Mouse (Mus musculus) hematopoietic stem cell, adult 5-6 weeks (primary cell): ENCODE measurements around the gene Atp5k. TPM values are rescaled to one million over a fixed set of nuclear protein-coding genes. Genes with fewer than 3 reads are reported as not detected.

Source experiments
- ATAC-seq, 2 experiments: fragments of 125-278 bp in 1 of 2; replicated peaks in 1 of 2; 2 replicates each; pipeline ENCODE4 v1.8.0; 2016 to 2017; ENCODE audit warnings: inconsistent platforms in 2 of 2, mild to moderate bottlenecking in 2 of 2, moderate number of reproducible peaks in 2 of 2, low read depth in 1 of 2, moderate TSS enrichment in 1 of 2; ENCODE audit not compliant: low FRiP score in 2 of 2, poor library complexity in 2 of 2, severe bottlenecking in 2 of 2, insufficient read depth in 1 of 2, low TSS enrichment in 1 of 2
- total RNA-seq: library from RNA; stranded (forward); fragments of 172-1452, 232-1000 nt; gene quantifications from 2 replicates; pipeline ENCODE4 v1.2.3, GENCODE M21; 2017

Gene Atp5k
- total RNA-seq, 1 experiment from 2014 or later = 109 TPM

DNA sequence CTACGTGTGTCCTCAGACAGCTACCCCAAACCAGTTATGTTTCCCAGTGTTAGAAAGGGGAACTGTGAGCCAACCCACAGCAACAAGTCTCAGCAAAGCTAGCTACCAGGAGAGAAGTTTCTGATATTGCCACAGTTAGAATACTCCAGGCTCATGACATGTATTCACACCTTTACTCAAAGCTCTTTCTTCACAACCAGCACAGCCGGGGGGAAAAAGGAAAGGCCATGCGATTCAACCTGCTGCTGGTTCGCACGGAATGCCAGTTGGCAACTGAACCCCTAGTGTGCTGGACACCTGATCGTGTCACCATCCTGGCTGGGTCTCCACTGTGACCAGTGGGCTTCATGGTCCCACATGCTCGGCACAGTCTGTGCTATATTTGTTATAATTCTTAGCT is 13.6 kb upstream of the Atp5k start:
- ATAC-seq = 0 out of 4 replicates have a peak, but pooled peaks of 1 of the 2 experiments have one; percentile 19

DNA sequence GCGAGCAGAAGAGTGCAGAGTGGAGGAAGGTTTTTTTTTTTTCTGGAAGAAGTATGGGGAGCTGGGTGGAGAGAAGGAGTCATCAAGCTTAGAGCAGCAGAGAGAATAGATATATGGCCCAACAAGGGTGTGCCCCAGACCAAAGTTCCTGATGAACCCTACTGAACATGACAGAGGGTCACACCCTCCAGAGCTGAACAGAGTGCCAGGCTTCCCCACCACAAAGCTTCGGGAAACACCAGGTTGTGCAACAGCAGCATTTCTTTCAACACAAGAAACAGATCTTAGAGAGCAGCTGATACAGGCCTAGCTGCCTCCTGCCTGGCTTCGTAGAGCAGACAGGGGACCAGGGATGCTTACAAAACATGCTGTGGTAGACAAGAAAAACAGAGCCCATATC is 12.7 kb upstream of the Atp5k start:
- peak in 1 of 2 experiments; percentile 18; a peak in 1 of 4 replicates for ATAC-seq

DNA sequence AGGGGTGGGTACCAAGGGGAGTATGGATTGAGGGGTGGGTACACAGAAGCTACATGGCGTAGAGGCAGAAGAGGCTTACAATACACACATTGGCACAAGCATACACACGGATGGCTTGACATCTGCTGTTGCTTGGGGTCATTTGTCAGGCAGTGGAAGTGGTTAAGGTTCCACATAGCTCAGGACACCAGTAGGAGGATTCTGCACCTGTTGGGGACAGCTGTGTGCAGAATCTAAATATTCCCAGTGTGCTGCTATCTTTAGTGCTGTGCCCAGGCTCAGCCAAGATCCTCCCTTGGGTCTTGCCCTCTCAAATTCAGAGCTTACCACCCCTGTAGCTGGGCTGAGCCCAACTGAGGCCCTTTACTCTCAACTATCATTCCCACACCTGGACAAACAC is 1.9 kb upstream of the Atp5k start:
- no peak for ATAC-seq

DNA sequence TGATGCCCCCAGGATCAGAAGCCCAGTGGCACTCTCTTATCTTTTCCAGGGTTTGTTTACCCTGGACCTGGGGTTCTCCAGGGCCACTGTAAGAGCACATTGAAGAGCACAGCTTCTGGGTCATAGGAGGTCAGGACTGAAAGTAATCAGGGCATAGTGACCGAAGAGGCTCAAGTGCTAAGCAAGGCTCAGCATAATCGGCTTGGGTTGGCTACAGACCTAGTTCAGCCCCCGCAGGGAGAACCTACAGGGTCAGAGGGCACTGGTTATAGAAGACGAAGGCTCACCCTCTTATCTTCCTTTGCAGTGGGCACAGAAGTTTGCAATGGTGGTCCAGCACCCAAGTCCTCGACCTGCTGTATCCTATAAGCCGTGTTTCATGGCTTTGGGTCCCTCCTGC is 3.1 kb downstream of the Atp5k start:
- ATAC-seq = no peak

DNA sequence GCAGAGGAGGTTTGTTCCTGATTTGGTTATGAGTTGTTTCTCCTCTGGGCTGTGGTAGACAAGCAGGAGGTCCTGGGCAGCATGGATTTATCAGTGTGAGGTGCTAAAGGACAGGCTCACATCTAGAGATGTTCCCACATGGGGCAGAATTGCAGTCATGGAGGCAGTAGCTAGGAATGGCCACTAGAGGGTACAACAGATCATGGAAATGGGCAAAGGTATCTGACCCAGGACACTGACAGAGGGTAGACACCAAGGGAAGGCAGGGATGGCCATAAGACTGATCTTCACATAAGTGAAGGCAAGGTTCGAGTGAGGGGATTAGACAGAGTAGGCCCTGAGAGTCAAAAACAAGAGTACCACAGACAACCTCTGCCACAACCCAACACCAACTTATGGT is 7.1 kb downstream of the Atp5k start:
- ATAC-seq = peak; percentile 79 to 84

DNA sequence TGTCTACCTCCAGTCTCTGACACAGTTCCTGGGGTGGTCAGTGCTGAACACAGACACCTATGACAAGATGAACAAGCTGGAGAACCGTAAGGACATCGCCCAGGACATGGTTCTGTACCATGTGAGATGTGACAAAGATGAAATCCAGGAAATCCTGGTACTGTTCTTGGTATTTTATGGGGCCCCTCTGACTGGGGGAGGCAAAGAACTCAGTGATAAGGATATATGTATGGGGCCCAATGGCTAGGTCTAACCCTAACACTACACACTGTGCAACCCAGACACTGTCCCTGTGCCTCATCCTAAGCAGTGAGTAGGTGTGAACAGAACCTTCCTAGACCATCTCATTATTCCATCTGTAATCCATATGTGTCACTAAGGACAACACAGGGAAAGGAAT is 10.8 kb downstream of the Atp5k start:
- no peak for ATAC-seq

DNA sequence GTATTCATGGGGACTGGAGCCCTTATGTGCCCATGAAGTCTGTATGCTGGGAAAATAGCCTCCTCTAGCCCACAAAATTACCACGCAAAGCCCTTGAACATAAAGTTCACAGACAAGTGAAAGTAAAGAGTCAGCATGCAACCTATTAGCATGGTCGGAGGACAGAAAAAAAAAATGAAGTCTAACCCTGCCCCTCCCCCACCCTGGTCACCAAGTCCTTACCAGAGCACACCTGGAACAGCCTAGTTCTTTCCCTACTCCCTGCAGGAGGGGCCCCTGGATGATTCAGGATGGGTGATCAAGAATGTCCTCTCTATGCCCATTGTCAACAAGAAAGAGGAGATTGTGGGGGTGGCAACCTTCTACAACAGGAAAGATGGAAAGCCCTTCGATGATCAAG is 11.5 kb downstream of the Atp5k start:
- ATAC-seq = no peak

DNA sequence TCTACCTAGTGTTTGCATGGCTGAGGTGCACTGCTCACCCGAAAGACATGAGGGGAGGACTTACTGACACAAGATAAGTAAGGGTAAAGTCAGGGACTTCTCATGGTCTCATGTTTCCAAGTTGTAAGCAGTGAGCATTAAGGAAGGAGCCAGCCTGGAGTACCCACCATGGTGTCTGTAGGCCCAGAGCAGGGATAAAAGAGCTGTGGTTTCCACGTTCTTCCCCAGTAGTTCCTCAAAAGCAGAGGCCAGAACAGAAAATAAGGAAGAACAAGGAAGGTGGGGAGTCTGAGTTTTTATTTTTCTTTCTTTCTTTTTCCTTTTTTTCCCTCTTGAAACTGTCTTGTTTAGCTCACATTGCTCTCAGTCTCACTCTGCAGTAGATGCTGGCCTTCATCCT is 19.5 kb downstream of the Atp5k start:
- peak; percentile 21 to 42; a peak in 1 of 4 replicates for ATAC-seq

DNA sequence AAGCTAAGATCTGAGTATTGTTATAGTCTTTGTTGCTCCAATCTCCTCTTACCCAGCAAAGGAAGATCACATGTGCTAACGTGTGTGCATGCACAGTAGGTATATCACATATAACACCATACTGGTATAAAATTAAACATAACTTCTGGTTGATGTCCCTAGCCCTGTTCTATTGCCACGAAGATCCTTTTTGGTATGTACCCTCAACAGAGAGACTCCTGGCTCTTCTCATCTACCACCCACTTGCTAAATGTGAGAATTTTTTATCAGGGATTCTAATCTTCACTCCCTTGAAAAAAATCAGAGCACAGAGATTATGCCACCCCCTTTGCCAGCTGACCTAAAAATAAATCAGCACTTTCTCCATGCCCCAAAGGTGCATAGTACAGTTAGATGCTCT is 27.3 kb downstream of the Atp5k start:
- no peak for ATAC-seq

DNA sequence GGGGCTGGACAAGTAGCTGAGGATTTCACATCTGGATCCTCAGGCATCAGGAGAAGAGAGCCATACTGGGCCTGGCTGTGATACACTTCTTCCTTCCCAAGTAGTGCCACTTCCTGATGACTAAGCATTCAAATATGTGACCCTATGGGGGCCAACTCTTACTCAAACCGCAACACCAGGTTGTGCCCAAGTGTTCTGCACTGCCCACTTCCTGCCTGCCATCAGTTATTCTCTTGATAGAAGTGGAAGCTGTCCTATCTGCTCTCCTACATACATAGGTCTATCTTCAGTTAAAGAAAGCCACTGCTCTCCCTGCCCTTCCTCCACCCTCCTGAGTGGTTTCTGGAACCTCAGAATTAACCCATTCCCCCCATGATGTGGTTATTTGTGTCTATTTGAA is 28.8 kb downstream of the Atp5k start:
- ATAC-seq = peak; percentile 95 to 98

DNA sequence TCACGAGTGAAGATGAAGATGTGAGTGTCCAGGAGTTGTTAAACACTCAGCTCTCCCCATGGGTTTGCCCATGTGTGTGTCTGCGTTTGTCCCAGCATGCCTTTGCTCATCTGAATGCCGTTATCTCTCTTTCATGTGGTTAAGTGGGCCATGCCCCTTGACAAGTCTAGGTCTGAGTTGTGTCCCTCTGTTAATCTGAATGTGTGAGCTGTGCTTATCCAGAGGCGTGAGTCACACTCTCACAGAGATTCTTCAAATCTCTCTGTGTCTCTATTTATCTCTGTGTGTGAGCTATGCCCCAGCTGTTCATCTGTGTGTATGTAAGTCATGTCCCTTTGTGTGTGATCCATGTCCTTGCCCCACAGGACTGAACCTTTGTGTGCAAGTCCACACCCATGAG is 30.8 kb downstream of the Atp5k start:
- no peak for ATAC-seq

DNA sequence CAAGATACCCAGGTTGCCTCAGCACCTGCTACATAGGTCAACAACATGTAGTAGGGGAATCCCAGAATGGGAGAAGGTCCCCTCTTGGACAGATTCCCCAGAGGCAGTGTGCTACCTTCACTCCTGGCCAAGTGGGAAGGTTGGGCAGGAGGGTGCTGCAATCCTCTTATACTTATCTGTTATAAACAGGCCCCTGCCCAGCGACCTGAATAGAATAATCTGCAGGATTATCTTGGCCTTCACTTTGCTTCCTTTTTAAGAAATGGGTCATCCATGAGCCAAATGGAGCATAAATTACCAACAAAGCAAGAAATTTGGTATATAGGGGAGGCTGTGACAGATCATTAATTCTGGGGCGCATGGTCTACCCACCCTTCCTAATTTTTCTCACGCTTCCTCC is 44.5 kb downstream of the Atp5k start:
- no peak for ATAC-seq

DNA sequence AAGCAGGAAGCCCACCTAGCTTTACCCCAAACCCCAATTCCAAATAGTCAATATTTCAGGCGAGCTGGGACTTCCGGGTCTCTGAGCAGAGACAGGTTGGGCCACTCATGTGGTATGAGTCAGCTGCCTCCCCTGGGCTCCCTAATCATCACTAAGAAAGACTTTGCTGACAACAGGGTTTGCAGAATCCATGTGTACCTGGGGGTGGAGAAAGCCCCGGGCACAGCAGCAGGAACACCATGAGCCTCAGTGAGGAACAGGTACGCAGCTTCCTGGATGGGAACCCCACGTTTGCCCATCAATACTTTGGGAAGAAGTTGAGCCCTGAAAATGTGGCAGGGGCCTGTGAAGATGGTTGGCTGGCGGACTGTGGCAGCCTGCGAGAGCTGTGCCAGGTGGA is 46.0 kb downstream of the Atp5k start, which contains the start of gene Pde6b:
Gene Pde6b (plus strand): TSS at position 191 of the 400 bp plus-strand sequence.
- no peak for ATAC-seq

DNA sequence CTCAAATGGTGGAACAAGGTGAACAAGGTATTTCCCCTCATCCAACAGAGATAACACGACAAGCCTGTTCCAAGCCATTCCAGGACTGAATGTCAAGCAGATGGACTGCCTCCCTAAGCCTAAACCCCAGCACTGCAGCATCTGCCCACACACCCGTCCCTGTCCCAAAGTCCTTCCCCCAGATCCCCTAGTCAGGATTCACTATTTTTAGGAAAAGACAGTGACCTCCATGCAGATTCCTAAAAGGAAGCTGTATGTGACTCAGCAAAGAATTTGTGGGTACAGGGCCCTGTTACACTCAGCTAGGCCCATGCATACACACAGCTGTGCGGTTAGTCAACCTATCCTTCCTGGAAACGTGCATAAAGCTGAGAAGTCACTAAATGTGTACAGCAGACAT is 47.8 kb downstream of the Atp5k start:
- no peak for ATAC-seq

DNA sequence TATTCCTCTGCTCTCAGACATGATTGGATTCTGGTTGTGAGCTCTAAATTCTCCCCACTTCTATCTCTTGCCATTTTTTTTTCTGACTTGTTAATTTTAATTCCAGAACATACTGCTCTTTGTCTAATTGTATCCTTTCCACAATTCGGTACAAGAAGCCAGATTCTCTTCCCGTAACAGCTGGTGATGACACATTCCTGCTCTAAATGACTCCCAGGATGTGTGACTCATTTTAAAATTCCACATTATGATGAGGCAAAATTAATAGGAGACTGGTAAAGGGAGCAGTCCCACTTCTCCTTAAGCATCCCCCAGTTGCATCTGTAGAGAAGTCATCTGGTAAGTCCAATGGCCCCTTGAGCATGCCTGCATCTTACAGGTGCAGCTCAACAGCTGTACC is 48.6 kb downstream of the Atp5k start:
- no peak for ATAC-seq

Other genes starting within 250 kb of the Atp5k start
- gene Dr1, start 165.6 kb downstream of the Atp5k start, total RNA-seq = 48.9 and 54.9 TPM in 2 replicates
- 6.5 and 7.9 TPM in 2 replicates for gene Pigg, start 121.8 kb downstream of the Atp5k start, total RNA-seq
- 0.13 TPM in 1 of 2 replicates, not detected in the other for gene Gm42517, start 66.5 kb downstream of the Atp5k start, total RNA-seq
- 0.30 TPM in 1 of 2 replicates, not detected in the other for gene Pde6b, start 46.1 kb downstream of the Atp5k start, total RNA-seq
- 0.30 and 0.81 TPM in 2 replicates for gene Mfsd7a, start 14.4 kb upstream of the Atp5k start, total RNA-seq
- gene Pcgf3, start 26.8 kb upstream of the Atp5k start, total RNA-seq = 12.3 and 19.4 TPM in 2 replicates
- gene Cplx1, start 115.6 kb upstream of the Atp5k start, total RNA-seq = not detected in 2 replicates
- 91.3 and 96.3 TPM in 2 replicates for gene Gak, start 195.3 kb upstream of the Atp5k start, total RNA-seq
- gene Tmem175, start 195.3 kb upstream of the Atp5k start, total RNA-seq = 16.2 and 23.0 TPM in 2 replicates
- 8.6 and 10.9 TPM in 2 replicates for gene Idua, start 225.9 kb upstream of the Atp5k start, total RNA-seq
- gene Dgkq, start 235.2 kb upstream of the Atp5k start, total RNA-seq = 4.7 and 23.1 TPM in 2 replicates
- gene Slc26a1, start 241.1 kb upstream of the Atp5k start, total RNA-seq = 1.1 and 1.8 TPM in 2 replicates